Mouse (Mus musculus) E14TG2a.4 (cell line): Measurements from ENCODE around the gene Coil.

Source experiments
- H3K27me3 ChIP-seq: 2 replicates; pipeline ENCODE4 v1.6.1; 2014; ENCODE audit warnings: low read length, control low read depth; ENCODE audit not compliant: insufficient read depth
- H3K36me3 ChIP-seq: 2 replicates; pipeline ENCODE4 v1.6.1; 2014; ENCODE audit warnings: low read length, control low read depth; ENCODE audit not compliant: insufficient read depth
- H3K4me1 ChIP-seq: replicated peaks from 2 replicates; pipeline ENCODE4 v1.6.1; 2014; ENCODE audit warnings: low read depth, low read length, control low read depth
- H3K4me3 ChIP-seq: replicated peaks from 2 replicates; pipeline ENCODE4 v1.5.1; 2014; ENCODE audit warnings: mild to moderate bottlenecking, low read length
- H3K9me3 ChIP-seq: 2 replicates; pipeline ENCODE4 v1.6.1; 2014; ENCODE audit warnings: low read length, control low read depth
- CTCF ChIP-seq: conservative IDR thresholded peaks from 2 replicates; pipeline ENCODE4 v1.5.1; 2014; ENCODE audit warnings: low read length
- NANOG ChIP-seq: IDR thresholded peaks from 2 replicates; pipeline ENCODE4 v1.6.1; 2014; ENCODE audit warnings: borderline replicate concordance, low read length, mixed read lengths
- POU5F1 ChIP-seq: IDR thresholded peaks from 2 replicates; pipeline ENCODE4 v1.6.1; 2014; ENCODE audit warnings: low read length, borderline replicate concordance

Gene Coil

GRCm38 (mm10) chr11:88970202-88970732, at the start of gene Coil:
Gene Coil, plus strand, starts transcription at chr11:88970252.
- H3K27me3 ChIP-seq: no peaks in the 10 kb centered on the region
- H3K4me3 ChIP-seq: no peak within 1 kb of the TSS
- H3K36me3 ChIP-seq: no peaks in the 10 kb centered on the region
- TF ChIP-seq NANOG (no peak), POU5F1 (no peak)
- H3K4me1 ChIP-seq: peaks cover 30% of the 10 kb centered on the region
- no peaks in the 10 kb centered on the region for H3K9me3 ChIP-seq

GRCm38 (mm10) chr11:88926566-88926965, 43.5 kb upstream of the Coil start:
- TF ChIP-seq NANOG: no peak
- Histone ChIP-seq H3K9me3 (no peaks in the 10 kb centered on the region), H3K36me3 (peaks cover 80% of the 10 kb centered on the region), H3K27me3 (no peaks in the 10 kb centered on the region), H3K4me1 (peaks cover 59% of the 10 kb centered on the region), H3K4me3 (no peak overlapping the region)

GRCm38 (mm10) chr11:88931692-88932530, 38.1 kb upstream of the Coil start:
- peak; percentile 43; the same call in 1 of the 2 replicates for TF ChIP-seq NANOG
- TF ChIP-seq CTCF: no peak
- no peak for TF ChIP-seq POU5F1
- Histone ChIP-seq H3K36me3 (peaks cover 78% of the 10 kb centered on the region), H3K4me3 (0 out of 2 replicates have a peak overlapping the region, but pooled peaks have one; percentile 61), H3K27me3 (no peaks in the 10 kb centered on the region), H3K4me1 (peaks cover 80% of the 10 kb centered on the region), H3K9me3 (no peaks in the 10 kb centered on the region)

GRCm38 (mm10) chr11:88933030-88933429, 37.0 kb upstream of the Coil start:
- no peaks in the 10 kb centered on the region for H3K27me3 ChIP-seq
- peak overlapping the region; percentile 56 for H3K4me3 ChIP-seq
- H3K36me3 ChIP-seq: peaks cover 77% of the 10 kb centered on the region
- no peaks in the 10 kb centered on the region for H3K9me3 ChIP-seq
- peaks cover 80% of the 10 kb centered on the region for H3K4me1 ChIP-seq
- no peak for TF ChIP-seq POU5F1
- no peak for TF ChIP-seq NANOG
- TF ChIP-seq CTCF: no peak

- Histone ChIP-seq H3K27me3 (no peaks in the 10 kb centered on the region), H3K4me3 (peak overlapping the region; percentile 56; the same call in 1 of the 2 replicates), H3K4me1 (peaks cover 74% of the 10 kb centered on the region), H3K9me3 (no peaks in the 10 kb centered on the region), H3K36me3 (peaks cover 70% of the 10 kb centered on the region)
- TF ChIP-seq POU5F1 (no peak), CTCF (no peak), NANOG (no peak)
These were observed 35.7 kb upstream of the Coil start for GRCm38 (mm10) chr11:88934089-88935000.

- peaks cover 83% of the 10 kb centered on the region for H3K4me1 ChIP-seq
- H3K36me3 ChIP-seq: peaks cover 74% of the 10 kb centered on the region
- H3K9me3 ChIP-seq: no peaks in the 10 kb centered on the region
- TF ChIP-seq CTCF (no peak), POU5F1 (no peak), NANOG (no peak)
- no peaks in the 10 kb centered on the region for H3K27me3 ChIP-seq
- H3K4me3 ChIP-seq: no peak overlapping the region
These were observed 32.2 kb upstream of the Coil start for GRCm38 (mm10) chr11:88937886-88938285.

- peaks cover 77% of the 10 kb centered on the region for H3K4me1 ChIP-seq
- peaks cover 75% of the 10 kb centered on the region for H3K36me3 ChIP-seq
- H3K4me3 ChIP-seq: no peak overlapping the region
- no peaks in the 10 kb centered on the region for H3K27me3 ChIP-seq
- H3K9me3 ChIP-seq: no peaks in the 10 kb centered on the region
- TF ChIP-seq CTCF: peak; percentile 19
- no peak for TF ChIP-seq NANOG
These were observed 31.3 kb upstream of the Coil start for GRCm38 (mm10) chr11:88938770-88939169.

GRCm38 (mm10) chr11:88939634-88940033, 30.4 kb upstream of the Coil start:
- Histone ChIP-seq H3K9me3 (no peaks in the 10 kb centered on the region), H3K4me3 (no peak overlapping the region), H3K4me1 (peaks cover 75% of the 10 kb centered on the region), H3K27me3 (no peaks in the 10 kb centered on the region), H3K36me3 (peaks cover 76% of the 10 kb centered on the region)
- no peak for TF ChIP-seq NANOG
- TF ChIP-seq CTCF: no peak
- TF ChIP-seq POU5F1: no peak
